Mouse (Mus musculus) midbrain, embryonic 12.5 days (tissue): ENCODE data around the gene Btg4. TPM values are rescaled to one million over a fixed set of nuclear protein-coding genes. Genes with fewer than 3 reads are reported as not detected.

Experiments used
- ATAC-seq: fragments of 200-750 bp; cut with Nextera tagmentation; 2 replicates; pipeline ENCODE4 v1.8.0; 2017; ENCODE audit warnings: low read depth, moderate TSS enrichment, moderate library complexity; ENCODE audit not compliant: low FRiP score
- H3K27ac ChIP-seq: fragments of 300-500 bp; sonication (generic); replicated peaks from 2 replicates; pipeline ENCODE4 v1.5.1; 2016; ENCODE audit warnings: mild to moderate bottlenecking
- H3K27me3 ChIP-seq: fragments of 300-500 bp; sonication (generic); 2 replicates; pipeline ENCODE4 v1.6.1; 2016; ENCODE audit warnings: mild to moderate bottlenecking
- H3K36me3 ChIP-seq: fragments of 300-500 bp; sonication (generic); 2 replicates; pipeline ENCODE4 v1.6.1; 2016
- H3K4me1 ChIP-seq: fragments of 300-500 bp; sonication (generic); 2 replicates; pipeline ENCODE4 v1.6.1; 2016
- H3K4me2 ChIP-seq: fragments of 300-500 bp; sonication (generic); replicated peaks from 2 replicates; pipeline ENCODE4 v1.6.1; 2016; ENCODE audit warnings: mild to moderate bottlenecking, moderate library complexity
- H3K4me3 ChIP-seq: fragments of 300-500 bp; sonication (generic); 2 replicates; pipeline ENCODE4 v1.5.1; 2016; ENCODE audit warnings: mild to moderate bottlenecking
- H3K9ac ChIP-seq: fragments of 300-500 bp; sonication (generic); replicated peaks from 2 replicates; pipeline ENCODE4 v1.6.1; 2016; ENCODE audit warnings: mild to moderate bottlenecking, moderate library complexity
- H3K9me3 ChIP-seq: fragments of 300-500 bp; sonication (generic); 2 replicates; pipeline ENCODE4 v1.6.1; 2016; ENCODE audit warnings: mild to moderate bottlenecking
- whole genome bisulfite sequencing: fragments of 180-500 bp; shearing (Covaris S2); methylation state at CpG from one replicate; pipeline ENCODE4 v1.1.7; 2016; 5-methylcytosine and 5-hydroxymethylcytosine counted together
- polyA plus RNA-seq: library from polyadenylated mRNA; unstranded; fragments of >200 nt; fragmentation: Nextera tagmentation; extraction: Ambion mirVana; gene quantifications from 2 replicates; pipeline ENCODE4 v1.2.1, GENCODE M21; 2016

Gene Btg4
- polyA plus RNA-seq, 1 experiment from 2014 or later: not detected

GRCm38 (mm10) chr9:51144218-51144617, 83.5 kb downstream of the Btg4 start:
- no peaks in the 10 kb centered on the region for H3K36me3 ChIP-seq
- ATAC-seq: no peak
- H3K4me1 ChIP-seq: no peaks in the 10 kb centered on the region
- H3K9ac ChIP-seq: no peak overlapping the region
- no peak overlapping the region for H3K4me3 ChIP-seq
- 75% methylated on average over 6 of the region's 6 CpGs for WGBS
- no peak overlapping the region for H3K4me2 ChIP-seq
- no peaks in the 10 kb centered on the region for H3K27me3 ChIP-seq
- H3K9me3 ChIP-seq: no peaks in the 10 kb centered on the region
- no peak overlapping the region for H3K27ac ChIP-seq

- 89% methylated on average over 4 of the region's 4 CpGs for whole genome bisulfite sequencing
- H3K27ac ChIP-seq: no peak overlapping the region
- no peaks in the 10 kb centered on the region for H3K9me3 ChIP-seq
- H3K27me3 ChIP-seq: 0 out of 2 replicates have a peak, but pooled peaks cover 2% of the 10 kb centered on the region
- no peaks in the 10 kb centered on the region for H3K4me1 ChIP-seq
- H3K4me2 ChIP-seq: no peak overlapping the region
- H3K36me3 ChIP-seq: no peaks in the 10 kb centered on the region
- H3K4me3 ChIP-seq: no peak overlapping the region
- no peak overlapping the region for H3K9ac ChIP-seq
- no peak for ATAC-seq
These were observed 85.8 kb downstream of the Btg4 start for GRCm38 (mm10) chr9:51146496-51146895.

GRCm38 (mm10) chr9:51147294-51147693, 86.6 kb downstream of the Btg4 start:
- H3K9ac ChIP-seq: no peak overlapping the region
- H3K4me2 ChIP-seq: no peak overlapping the region
- H3K36me3 ChIP-seq: no peaks in the 10 kb centered on the region
- no peaks in the 10 kb centered on the region for H3K9me3 ChIP-seq
- 88% methylated on average over 5 of the region's 5 CpGs for WGBS
- no peak overlapping the region for H3K27ac ChIP-seq
- ATAC-seq: no peak
- H3K4me3 ChIP-seq: no peak overlapping the region
- peaks cover 4% of the 10 kb centered on the region; the same call in 1 of the 2 replicates for H3K4me1 ChIP-seq
- H3K27me3 ChIP-seq: 0 out of 2 replicates have a peak, but pooled peaks cover 7% of the 10 kb centered on the region

GRCm38 (mm10) chr9:51152079-51152752, 91.5 kb downstream of the Btg4 start:
- H3K27me3 ChIP-seq: 0 out of 2 replicates have a peak, but pooled peaks cover 7% of the 10 kb centered on the region
- no peaks in the 10 kb centered on the region for H3K36me3 ChIP-seq
- no peak overlapping the region for H3K27ac ChIP-seq
- no peaks in the 10 kb centered on the region for H3K9me3 ChIP-seq
- no peak overlapping the region for H3K4me3 ChIP-seq
- peaks cover 4% of the 10 kb centered on the region; the same call in 1 of the 2 replicates for H3K4me1 ChIP-seq
- H3K9ac ChIP-seq: no peak overlapping the region
- WGBS: 14% methylated on average over 13 of the region's 13 CpGs
- peak; percentile 56; the same call in 1 of the 2 replicates for ATAC-seq
- peak overlapping the region; percentile 33 for H3K4me2 ChIP-seq

GRCm38 (mm10) chr9:51161771-51162388, 101.2 kb downstream of the Btg4 start:
- Histone ChIP-seq H3K4me2 (no peak overlapping the region), H3K27me3 (peaks cover 5% of the 10 kb centered on the region; the same call in 1 of the 2 replicates), H3K27ac (no peak overlapping the region), H3K4me3 (no peak overlapping the region), H3K9me3 (no peaks in the 10 kb centered on the region), H3K9ac (no peak overlapping the region), H3K36me3 (no peaks in the 10 kb centered on the region), H3K4me1 (no peaks in the 10 kb centered on the region)
- ATAC-seq: no peak; the same call in 1 of the 2 replicates
- WGBS: 24% methylated on average over 4 of the region's 4 CpGs

GRCm38 (mm10) chr9:51163989-51164388, 103.3 kb downstream of the Btg4 start:
- Histone ChIP-seq H3K4me3 (no peak overlapping the region), H3K36me3 (no peaks in the 10 kb centered on the region), H3K9me3 (no peaks in the 10 kb centered on the region), H3K9ac (no peak overlapping the region), H3K4me1 (0 out of 2 replicates have a peak, but pooled peaks cover 6% of the 10 kb centered on the region), H3K4me2 (no peak overlapping the region), H3K27ac (no peak overlapping the region), H3K27me3 (peaks cover 5% of the 10 kb centered on the region; the same call in 1 of the 2 replicates)
- ATAC-seq: no peak
- WGBS: 77% methylated on average over 5 of the region's 5 CpGs

- H3K9ac ChIP-seq: no peak within 1 kb of the TSS
- WGBS: 43% methylated on average over 6 of the region's 6 CpGs
- H3K4me3 ChIP-seq: no peak within 1 kb of the TSS
- H3K4me1 ChIP-seq: 0 out of 2 replicates have a peak, but pooled peaks cover 6% of the 10 kb centered on the region
- H3K9me3 ChIP-seq: no peaks in the 10 kb centered on the region
- no peaks in the 10 kb centered on the region for H3K36me3 ChIP-seq
- no peak within 1 kb of the TSS for H3K27ac ChIP-seq
- H3K4me2 ChIP-seq: no peak within 1 kb of the TSS
- H3K27me3 ChIP-seq: no peaks in the 10 kb centered on the region; the same call in 1 of the 2 replicates
- no peak for ATAC-seq
These were observed 104.8 kb downstream of the Btg4 start, which contains the start of gene Gm32742 for GRCm38 (mm10) chr9:51165312-51166180. Gm32742 (minus strand) TSS chr9:51165517.

GRCm38 (mm10) chr9:51167954-51168353, 107.3 kb downstream of the Btg4 start:
- H3K27me3 ChIP-seq: no peaks in the 10 kb centered on the region
- H3K36me3 ChIP-seq: no peaks in the 10 kb centered on the region
- H3K9me3 ChIP-seq: no peaks in the 10 kb centered on the region
- H3K27ac ChIP-seq: no peak overlapping the region
- H3K4me3 ChIP-seq: no peak overlapping the region
- 0 out of 2 replicates have a peak, but pooled peaks cover 6% of the 10 kb centered on the region for H3K4me1 ChIP-seq
- WGBS: 73% methylated on average over 11 of the region's 11 CpGs
- no peak overlapping the region for H3K4me2 ChIP-seq
- no peak for ATAC-seq
- no peak overlapping the region for H3K9ac ChIP-seq

- Histone ChIP-seq H3K27ac (no peak overlapping the region), H3K27me3 (no peaks in the 10 kb centered on the region), H3K4me3 (no peak overlapping the region), H3K9ac (no peak overlapping the region), H3K9me3 (no peaks in the 10 kb centered on the region), H3K4me2 (no peak overlapping the region), H3K4me1 (0 out of 2 replicates have a peak, but pooled peaks cover 6% of the 10 kb centered on the region), H3K36me3 (no peaks in the 10 kb centered on the region)
- WGBS: 73% methylated on average over 5 of the region's 5 CpGs
- no peak for ATAC-seq
These were observed 108.0 kb downstream of the Btg4 start for GRCm38 (mm10) chr9:51168698-51169097.

GRCm38 (mm10) chr9:51169133-51169532, 108.4 kb downstream of the Btg4 start:
- H3K4me3 ChIP-seq: no peak overlapping the region
- no peaks in the 10 kb centered on the region for H3K36me3 ChIP-seq
- no peaks in the 10 kb centered on the region for H3K9me3 ChIP-seq
- H3K27ac ChIP-seq: no peak overlapping the region
- 0 out of 2 replicates have a peak, but pooled peaks cover 6% of the 10 kb centered on the region for H3K4me1 ChIP-seq
- no peak overlapping the region for H3K4me2 ChIP-seq
- ATAC-seq: no peak
- 86% methylated on average over 7 of the region's 7 CpGs for WGBS
- no peak overlapping the region for H3K9ac ChIP-seq
- no peaks in the 10 kb centered on the region for H3K27me3 ChIP-seq
